Mouse (Mus musculus) lung, embryonic 14.5 days (tissue): Measurements from ENCODE around the gene Naa40. TPM values are rescaled to one million over a fixed set of nuclear protein-coding genes. Genes with fewer than 3 reads are reported as not detected.

Experiments
- ATAC-seq: fragments of 200-750 bp; cut with Nextera tagmentation; 2 replicates; pipeline ENCODE4 v1.8.0; 2017; ENCODE audit warnings: mild to moderate bottlenecking, moderate TSS enrichment, moderate library complexity; ENCODE audit not compliant: insufficient read depth
- DNase-seq: peaks from one replicate; pipeline ENCODE4 v3.0.0-alpha.2; 2015
- H3K27ac ChIP-seq: fragments of 300-500 bp; sonication (generic); 2 replicates; pipeline ENCODE4 v1.5.1; 2014; ENCODE audit warnings: low read depth, mild to moderate bottlenecking, moderate library complexity
- H3K27me3 ChIP-seq: fragments of 300-500 bp; sonication (generic); 2 replicates; pipeline ENCODE4 v1.6.1; 2014; ENCODE audit warnings: low read length, control low read depth; ENCODE audit not compliant: insufficient read depth
- H3K36me3 ChIP-seq: fragments of 300-500 bp; sonication (generic); 2 replicates; pipeline ENCODE4 v1.6.1; 2014; ENCODE audit warnings: control low read depth; ENCODE audit not compliant: insufficient read depth
- H3K4me1 ChIP-seq: fragments of 300-500 bp; sonication (generic); 2 replicates; pipeline ENCODE4 v1.6.1; 2014; ENCODE audit warnings: antibody characterized with exemption, control low read depth; ENCODE audit not compliant: insufficient read depth
- H3K4me2 ChIP-seq: fragments of 300-500 bp; sonication (generic); 2 replicates; pipeline ENCODE4 v1.6.1; 2014; ENCODE audit warnings: mild to moderate bottlenecking
- H3K4me3 ChIP-seq: fragments of 300-500 bp; sonication (generic); 2 replicates; pipeline ENCODE4 v1.5.1; 2014; ENCODE audit warnings: low read depth, low read length
- H3K9ac ChIP-seq: fragments of 300-500 bp; sonication (generic); 2 replicates; pipeline ENCODE4 v1.6.1; 2014
- H3K9me3 ChIP-seq: fragments of 300-500 bp; sonication (generic); 2 replicates; pipeline ENCODE4 v1.6.1; 2016; ENCODE audit warnings: low read depth, low read length, control low read depth
- CTCF ChIP-seq: IDR thresholded peaks from 2 replicates; pipeline ENCODE4 v1.5.1; 2016; ENCODE audit warnings: antibody characterized with exemption, low read depth
- WGBS: fragments of 180-500 bp; shearing (Covaris S2); extraction: QIAGEN DNeasy Blood & Tissue Kit; methylation state at CpG from one replicate; pipeline ENCODE4 v1.1.7; 2014; 5-methylcytosine and 5-hydroxymethylcytosine counted together
- polyA plus RNA-seq: library from polyadenylated mRNA; unstranded; fragments of >200 nt; fragmentation: Nextera tagmentation; extraction: Ambion mirVana; gene quantifications from 2 replicates; pipeline ENCODE4 v1.2.1, GENCODE M21; 2014

The Naa40 gene
- polyA plus RNA-seq, 1 experiment from 2014 or later = 65.8 TPM

DNA sequence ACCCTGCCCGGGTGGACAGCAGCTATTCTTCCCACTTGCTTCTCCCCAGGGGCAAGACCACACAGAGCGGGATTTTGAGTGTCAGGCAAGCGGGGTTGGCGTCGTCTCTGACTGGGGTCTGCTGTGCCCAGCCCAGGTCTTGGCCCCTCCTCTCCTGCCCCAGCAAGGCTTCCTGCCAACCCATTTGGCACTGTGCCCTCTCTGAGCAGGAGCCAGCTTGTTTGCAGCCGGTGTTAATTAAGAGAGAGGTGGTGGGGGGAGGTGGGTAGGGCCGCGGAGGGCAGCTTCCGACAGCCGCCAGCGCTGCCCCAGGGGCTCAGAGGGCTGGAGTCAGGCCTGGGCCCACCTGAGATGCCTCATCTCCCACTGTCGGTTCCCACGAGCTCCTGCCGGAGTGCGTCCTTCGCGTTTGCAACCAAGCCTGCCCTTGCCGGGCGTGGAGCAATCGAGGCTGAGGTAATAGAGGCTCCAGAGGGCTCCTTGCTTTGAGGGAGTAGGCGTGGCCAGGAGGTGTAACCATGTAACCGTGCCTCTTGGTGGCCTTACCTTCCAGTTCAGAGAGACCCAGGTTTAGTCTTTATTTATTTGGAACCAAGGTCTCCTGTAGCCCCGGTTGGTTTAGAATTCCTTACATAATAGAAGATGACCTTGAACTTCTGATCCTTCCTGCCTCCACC lies 58.6 kb downstream of the Naa40 start:
- Histone ChIP-seq H3K4me1 (peaks cover 7% of the 10 kb centered on the region; the same call in 1 of the 2 replicates), H3K27me3 (peaks cover 37% of the 10 kb centered on the region), H3K9me3 (no peaks in the 10 kb centered on the region), H3K27ac (no peak overlapping the region), H3K4me3 (0 out of 2 replicates have a peak overlapping the region, but pooled peaks have one; percentile 11), H3K9ac (no peak overlapping the region; the same call in 1 of the 2 replicates), H3K4me2 (peak overlapping the region; percentile 54), H3K36me3 (no peaks in the 10 kb centered on the region)
- no peak for TF ChIP-seq CTCF
- DNase-seq (peak; percentile 76), ATAC-seq (peak; percentile 65)
- WGBS = 5% methylated on average over 23 of the region's 23 CpGs

DNA sequence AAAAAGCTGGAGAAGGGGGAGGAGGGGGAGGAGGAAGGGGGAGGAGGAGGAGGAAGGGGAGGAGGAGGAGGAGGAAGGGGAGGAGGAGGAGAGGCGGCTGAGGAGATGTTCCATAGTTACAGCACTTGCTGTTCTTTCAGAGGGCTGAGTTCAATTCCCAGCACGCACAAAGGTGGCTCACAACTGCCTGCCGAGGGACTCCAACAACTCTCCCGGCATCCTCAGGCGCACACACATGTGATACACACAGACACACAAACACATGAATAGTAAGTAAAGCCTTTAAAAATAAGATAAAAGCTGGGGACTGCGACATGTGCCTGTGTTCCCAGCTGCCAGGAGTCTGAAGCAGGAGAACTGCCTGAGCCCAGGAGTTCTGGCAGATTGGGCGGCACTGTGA lies 59.5 kb downstream of the Naa40 start:
- DNase-seq = no peak
- H3K4me1 ChIP-seq = peaks cover 7% of the 10 kb centered on the region; the same call in 1 of the 2 replicates
- no peak overlapping the region for H3K9ac ChIP-seq
- TF ChIP-seq CTCF = no peak
- H3K27ac ChIP-seq = no peak overlapping the region
- H3K27me3 ChIP-seq = peaks cover 36% of the 10 kb centered on the region
- no peak for ATAC-seq
- 54% methylated on average over 7 of the region's 7 CpGs for WGBS
- H3K9me3 ChIP-seq = no peaks in the 10 kb centered on the region
- H3K36me3 ChIP-seq = no peaks in the 10 kb centered on the region
- no peak overlapping the region for H3K4me2 ChIP-seq
- H3K4me3 ChIP-seq = no peak overlapping the region

DNA sequence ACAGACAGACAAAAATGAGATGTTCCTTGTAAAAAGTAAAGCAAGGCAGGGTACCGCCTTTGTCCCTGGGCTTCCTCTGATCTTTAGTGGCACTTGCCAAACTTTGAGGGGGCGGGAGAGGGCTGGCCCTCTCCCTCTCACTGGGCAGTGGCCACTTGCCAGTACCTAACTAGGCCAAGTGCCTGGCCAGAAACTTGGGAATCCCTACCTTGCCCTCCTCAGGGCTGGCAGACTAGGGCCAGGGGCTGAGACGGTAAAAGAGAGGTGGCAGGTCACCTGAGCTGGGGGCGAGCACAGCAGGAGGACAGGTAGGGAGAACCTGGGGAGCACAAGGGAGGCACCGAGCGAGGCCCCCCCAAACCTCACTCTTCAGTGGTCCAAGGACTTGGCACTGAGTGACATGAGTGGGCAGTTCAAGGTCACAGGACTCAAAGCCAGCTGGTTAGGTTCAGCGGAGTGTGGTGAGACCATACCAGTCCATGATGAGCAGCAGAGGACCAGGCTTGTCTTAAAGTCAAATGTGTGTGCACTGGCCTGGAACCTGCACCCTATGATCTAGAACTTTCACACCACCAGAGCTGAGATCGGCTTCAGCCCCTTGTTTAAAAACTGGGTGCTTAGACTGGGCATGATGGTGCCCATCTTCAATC lies 60.1 kb downstream of the Naa40 start:
- ATAC-seq (no peak), DNase-seq (no peak)
- 80% methylated on average over 8 of the region's 8 CpGs for WGBS
- Histone ChIP-seq H3K4me1 (peaks cover 7% of the 10 kb centered on the region; the same call in 1 of the 2 replicates), H3K27me3 (peaks cover 30% of the 10 kb centered on the region), H3K4me2 (no peak overlapping the region), H3K9ac (no peak overlapping the region), H3K27ac (no peak overlapping the region), H3K9me3 (no peaks in the 10 kb centered on the region), H3K36me3 (no peaks in the 10 kb centered on the region), H3K4me3 (no peak overlapping the region)
- no peak for TF ChIP-seq CTCF

DNA sequence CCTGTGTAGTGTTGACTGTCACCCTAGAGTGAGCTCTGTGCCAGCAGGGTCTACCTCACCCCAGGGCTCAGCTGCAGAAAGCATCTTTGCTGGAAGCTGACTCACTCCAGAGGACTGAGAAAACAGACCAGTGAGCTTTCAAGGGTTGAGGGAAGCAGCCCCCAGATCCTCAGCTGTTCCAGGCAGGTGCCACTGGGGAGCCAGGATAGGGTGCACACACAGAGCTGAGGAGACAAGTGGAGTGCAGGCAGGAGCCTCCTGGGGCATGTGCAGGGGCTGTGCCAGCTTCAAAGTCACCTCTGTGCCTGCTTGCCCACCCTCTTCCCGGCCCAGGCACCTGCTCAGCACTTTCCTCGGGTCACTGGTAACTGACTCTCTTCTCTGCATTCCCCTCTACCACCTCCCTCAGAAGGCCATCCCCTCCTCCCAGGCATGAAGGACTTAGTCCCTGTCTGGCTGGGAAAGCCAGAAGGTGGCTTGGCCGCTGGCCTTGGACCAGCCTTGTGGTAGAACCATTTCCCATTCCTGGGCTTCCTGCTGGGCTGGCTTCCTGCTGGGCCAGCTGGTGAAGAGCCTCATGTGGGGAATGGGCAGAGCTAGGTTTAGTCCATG lies 62.0 kb downstream of the Naa40 start:
- no peaks in the 10 kb centered on the region for H3K9me3 ChIP-seq
- H3K9ac ChIP-seq = no peak overlapping the region
- 46% methylated on average over 3 of the region's 3 CpGs for WGBS
- H3K27me3 ChIP-seq = peaks cover 17% of the 10 kb centered on the region; the same call in 1 of the 2 replicates
- ATAC-seq (no peak), DNase-seq (no peak)
- no peaks in the 10 kb centered on the region for H3K36me3 ChIP-seq
- H3K27ac ChIP-seq = peak overlapping the region; percentile 24; the same call in 1 of the 2 replicates
- H3K4me3 ChIP-seq = no peak overlapping the region
- H3K4me1 ChIP-seq = peaks cover 7% of the 10 kb centered on the region; the same call in 1 of the 2 replicates
- no peak overlapping the region for H3K4me2 ChIP-seq
- TF ChIP-seq CTCF = no peak

DNA sequence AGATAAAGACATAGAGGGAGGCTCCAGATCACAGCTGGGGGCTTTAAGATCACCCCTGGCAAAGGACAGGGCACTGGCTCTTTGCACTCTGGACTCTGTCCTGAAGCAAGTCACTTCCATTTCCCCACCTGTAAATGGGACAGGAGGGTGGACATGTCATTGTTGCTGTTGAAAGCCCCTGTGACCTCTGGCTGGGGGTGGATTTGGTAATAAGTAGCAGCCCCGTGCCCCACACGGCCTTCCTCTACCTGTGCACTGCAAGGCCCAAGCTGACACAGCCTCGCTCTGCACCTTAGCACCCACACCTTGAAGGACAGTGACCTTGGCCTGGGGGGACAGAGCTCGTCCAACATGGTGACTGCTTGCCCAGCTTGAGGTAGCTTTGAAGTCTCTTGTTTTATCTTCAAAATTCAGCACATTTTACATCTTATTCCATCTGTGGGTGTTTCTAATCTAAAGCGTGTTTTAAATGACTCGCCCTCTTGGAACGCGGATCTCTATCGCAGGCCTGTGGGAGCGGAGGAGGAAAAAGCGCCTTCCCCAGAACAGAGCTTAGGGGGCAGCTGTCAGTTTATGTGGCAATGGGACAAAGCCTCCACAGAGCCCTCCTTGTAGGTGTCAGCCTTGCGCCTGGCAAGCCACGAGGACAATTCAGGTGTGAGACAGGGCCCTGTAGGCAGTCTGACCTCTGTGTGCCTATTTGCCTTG lies 63.0 kb downstream of the Naa40 start:
- TF ChIP-seq CTCF = no peak

DNA sequence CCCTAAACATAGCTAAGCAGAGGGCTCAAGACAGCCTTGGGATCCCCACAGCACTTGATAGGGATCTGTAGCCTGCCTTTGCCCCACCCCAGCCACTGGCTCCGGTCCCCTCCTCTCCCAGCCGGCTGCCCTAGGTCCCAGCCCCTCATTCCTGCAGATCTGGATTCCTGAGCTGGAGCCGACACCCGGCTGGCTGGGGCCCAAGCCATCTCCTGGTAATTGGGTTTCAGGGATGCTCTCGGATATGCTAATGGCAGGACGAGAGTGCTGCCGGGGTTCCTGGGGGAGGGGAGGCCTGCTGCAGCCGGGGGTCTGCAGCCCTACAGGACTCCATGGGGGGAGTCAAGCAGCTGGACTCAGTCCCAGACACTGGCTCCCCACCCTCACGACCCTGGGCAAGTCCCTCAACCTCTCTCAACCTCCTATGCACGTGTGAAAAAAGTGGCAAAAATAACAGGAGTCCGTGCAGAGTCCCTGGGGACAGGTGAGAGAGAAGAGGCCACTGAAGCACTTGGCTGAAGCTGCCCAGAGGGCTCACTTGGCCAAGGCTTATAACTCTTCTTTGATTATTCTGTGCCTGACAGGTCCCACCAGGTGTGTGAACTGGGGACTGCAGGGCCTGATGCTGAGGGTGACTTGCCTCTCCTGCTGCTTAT lies 64.8 kb downstream of the Naa40 start:
- H3K9me3 ChIP-seq = no peaks in the 10 kb centered on the region
- DNase-seq = peak; percentile 54
- TF ChIP-seq CTCF = no peak
- no peak overlapping the region; the same call in 1 of the 2 replicates for H3K9ac ChIP-seq
- H3K27me3 ChIP-seq = 0 out of 2 replicates have a peak, but pooled peaks cover 4% of the 10 kb centered on the region
- no peak overlapping the region for H3K4me2 ChIP-seq
- H3K4me1 ChIP-seq = peaks cover 10% of the 10 kb centered on the region; the same call in 1 of the 2 replicates
- no peak overlapping the region for H3K27ac ChIP-seq
- 8% methylated on average over 11 of the region's 11 CpGs for WGBS
- no peak overlapping the region for H3K4me3 ChIP-seq
- no peak for ATAC-seq
- H3K36me3 ChIP-seq = no peaks in the 10 kb centered on the region

More for the DNA sequence above, 63.0 kb downstream of the Naa40 start:
- H3K27me3 ChIP-seq = peaks cover 15% of the 10 kb centered on the region; the same call in 1 of the 2 replicates
- no peak overlapping the region for H3K4me3 ChIP-seq
- 42% methylated on average over 13 of the region's 13 CpGs for WGBS
- H3K4me2 ChIP-seq = no peak overlapping the region
- no peak for ATAC-seq
- no peaks in the 10 kb centered on the region for H3K36me3 ChIP-seq
- no peak overlapping the region for H3K9ac ChIP-seq
- no peak overlapping the region for H3K27ac ChIP-seq
- H3K9me3 ChIP-seq = no peaks in the 10 kb centered on the region
- H3K4me1 ChIP-seq = peaks cover 7% of the 10 kb centered on the region; the same call in 1 of the 2 replicates
- peak; percentile 22 for DNase-seq

Other genes with a start within 250 kb of the Naa40 start
- gene Dnajc4, start 248.6 kb downstream of the Naa40 start, polyA plus RNA-seq = 18.6 and 22.8 TPM in 2 replicates
- 20.4 and 20.7 TPM in 2 replicates for gene Nudt22, start 245.1 kb downstream of the Naa40 start, polyA plus RNA-seq
- 9.0 and 10.5 TPM in 2 replicates for gene Trpt1, start 245.1 kb downstream of the Naa40 start, polyA plus RNA-seq
- 8.6 and 9.1 TPM in 2 replicates for gene Fermt3, start 221.7 kb downstream of the Naa40 start, polyA plus RNA-seq
- 250 and 255 TPM in 2 replicates for gene Stip1, start 201.2 kb downstream of the Naa40 start, polyA plus RNA-seq
- gene Macrod1, start 184.4 kb downstream of the Naa40 start, polyA plus RNA-seq = 11.0 and 11.4 TPM in 2 replicates
- 1.4 and 2.0 TPM in 2 replicates for gene Flrt1, start 135.5 kb downstream of the Naa40 start, polyA plus RNA-seq
- gene Otub1, start 34.9 kb downstream of the Naa40 start, polyA plus RNA-seq = 206 and 221 TPM in 2 replicates
- gene Cox8a, start 23.6 kb downstream of the Naa40 start, polyA plus RNA-seq = 917 and 922 TPM in 2 replicates
- 6.0 and 7.9 TPM in 2 replicates for gene Rcor2, start 26.1 kb upstream of the Naa40 start, polyA plus RNA-seq
- gene Mark2, start 100.7 kb upstream of the Naa40 start, polyA plus RNA-seq = 49.2 and 57.8 TPM in 2 replicates
- gene Spindoc, start 141.8 kb upstream of the Naa40 start, polyA plus RNA-seq = 18.6 and 26.8 TPM in 2 replicates
- gene 2700081O15Rik, start 176.4 kb upstream of the Naa40 start, polyA plus RNA-seq = 8.6 and 9.5 TPM in 2 replicates
- gene Rtn3, start 242.1 kb upstream of the Naa40 start, polyA plus RNA-seq = 107 and 112 TPM in 2 replicates